18 mouse cellular contexts compared by ENCODE assay signal in genomic region chr11:103095801-103096200, GRCm38 (mm10). TPM values are rescaled to one million over a fixed set of nuclear protein-coding genes. Genes with fewer than 3 reads are reported as not detected.
DNase-seq lines count a peak whose midpoint lies in the region; ATAC-seq and TF ChIP-seq lines count a peak whose summit lies in the region.
"Had no signal": no experiment of that assay in that cellular context is flagged by ENCODE, and none has a peak within 500 bp of the region (broad histone marks: within the 10 kb centered on the region; RNA-seq: fewer than 3 reads in every experiment).

No protein-coding gene starts in this region.

- in situ Hi-C loops in CH12.LX (cut with MboI; ENCODE audit: low pct_ligation_motif_present, low pct_unique_long_range_greater_than_20kb, low sequenced_read_pairs), result no loop called here

- TF ChIP-seq RAD21 in CH12.LX (IDR thresholded peaks at IDR 0.05; ENCODE audit: low read depth, low read length), result no peak

- peaks cover 75% of the 10 kb centered on the region for H3K4me1 ChIP-seq in heart, embryonic 15.5 days (replicated peaks)
- peaks cover 46 to 68% of the 10 kb centered on the region in 2 experiments for H3K4me1 ChIP-seq in CH12.LX (ENCODE audit: control insufficient read depth in 1 of 2, insufficient read depth in 2 of 2)
- peaks cover 12% of the 10 kb centered on the region for H3K4me1 ChIP-seq in ES-Bruce4 (ENCODE audit: control insufficient read depth, insufficient read depth, low read length)
- H3K4me1 ChIP-seq: forebrain, embryonic 15.5 days had no signal

- TF ChIP-seq POLR2A in CH12.LX (IDR thresholded peaks at IDR 0.05; ENCODE audit: low read depth, low read length), result no peak
- no peak for TF ChIP-seq POLR2A in ES-Bruce4 (IDR thresholded peaks at IDR 0.05; ENCODE audit: insufficient read depth, low read length)

- dilution Hi-C loops in CH12.LX (cut with MboI; ENCODE audit: extremely low pct_ligation_motif_present, extremely low pct_unique_long_range_greater_than_20kb, low sequenced_read_pairs), result no loop called here

- H3K4me3 ChIP-seq in heart, embryonic 15.5 days, result no peak overlapping the region
- no peak overlapping the region for H3K4me3 ChIP-seq in CH12.LX (replicated peaks in 1 of 3; ENCODE audit: low read depth in 2 of 3, low read length in 2 of 3, poor library complexity in 1 of 3)
- H3K4me3 ChIP-seq in ES-Bruce4 (ENCODE audit: low read depth, low read length), result no peak overlapping the region
- H3K4me3 ChIP-seq: erythroblast, embryonic 14.5 days; forebrain, embryonic 15.5 days; hindbrain, embryonic 15.5 days; kidney, embryonic 15.5 days had no signal

- TF ChIP-seq CTCF in CH12.LX (conservative IDR thresholded peaks at IDR 0.05 in 1 of 2, IDR thresholded peaks at IDR 0.05 in 1 of 2; ENCODE audit: low read depth in 2 of 2, low read length in 2 of 2) (no peak), ES-Bruce4 (IDR thresholded peaks at IDR 0.05; ENCODE audit: low read depth, low read length) (no peak)

- intact Hi-C loops in heart, postnatal 14 days (cut with DNase I), result no loop called here

- no peak overlapping the region for H3K4me2 ChIP-seq in heart, embryonic 15.5 days
- no peak overlapping the region for H3K4me2 ChIP-seq in CH12.LX (ENCODE audit: insufficient read depth, low read depth, poor library complexity, severe bottlenecking)
- H3K4me2 ChIP-seq: forebrain, embryonic 15.5 days; hindbrain, embryonic 15.5 days; kidney, embryonic 15.5 days had no signal

- peak; percentile 89 for DNase-seq in heart, adult 11 months
- DNase-seq in heart, postnatal 14 days, result no peak
- no peak for DNase-seq in heart, adult 18-20 months
- no peak for DNase-seq in CH12.LX (ENCODE audit: extremely low read depth)
- DNase-seq: adrenal gland, postnatal 10 days; cerebellum, adult 18-20 months; cerebellum, postnatal 14 days; embryo, embryonic 11 days; gastrocnemius, postnatal 14 days; kidney, adult 2 months had no signal

- H3K9ac ChIP-seq in heart, embryonic 15.5 days, result no peak overlapping the region
- H3K9ac ChIP-seq in CH12.LX (ENCODE audit: insufficient read depth, low read depth), result no peak overlapping the region
- no peak overlapping the region for H3K9ac ChIP-seq in ES-Bruce4 (ENCODE audit: low read depth, poor library complexity, severe bottlenecking)
- H3K9ac ChIP-seq: embryonic facial prominence, embryonic 15.5 days; forebrain, embryonic 15.5 days; hindbrain, embryonic 15.5 days; kidney, embryonic 15.5 days had no signal

- H3K36me3 ChIP-seq in heart, embryonic 15.5 days, result no peaks in the 10 kb centered on the region
- H3K36me3 ChIP-seq in CH12.LX (replicated peaks in 1 of 2; ENCODE audit: control insufficient read depth in 1 of 2, insufficient read depth in 1 of 2, low read length in 1 of 2), result peaks cover 3 to 30% of the 10 kb centered on the region in 2 experiments
- H3K36me3 ChIP-seq in ES-Bruce4 (ENCODE audit: control insufficient read depth, insufficient read depth, low read length, poor library complexity, severe bottlenecking), result no peaks in the 10 kb centered on the region
- H3K36me3 ChIP-seq: embryonic facial prominence, embryonic 15.5 days; forebrain, embryonic 15.5 days; hindbrain, embryonic 15.5 days; kidney, embryonic 15.5 days had no signal

- H3K79me2 ChIP-seq in CH12.LX (replicated peaks; ENCODE audit: control insufficient read depth, extremely low read depth, insufficient read depth, poor library complexity, severe bottlenecking), result peaks cover 23% of the 10 kb centered on the region

- H3K27me3 ChIP-seq in heart, embryonic 15.5 days, result no peaks in the 10 kb centered on the region
- no peaks in the 10 kb centered on the region for H3K27me3 ChIP-seq in CH12.LX (replicated peaks)
- no peaks in the 10 kb centered on the region for H3K27me3 ChIP-seq in ES-Bruce4 (ENCODE audit: control insufficient read depth, insufficient read depth, low read length, poor library complexity, severe bottlenecking)

- ATAC-seq in heart, embryonic 15.5 days (replicated peaks; ENCODE audit: insufficient number of reproducible peaks, insufficient read depth, low FRiP score, low read depth), result no peak
- ATAC-seq: forebrain, embryonic 15.5 days; intestine, embryonic 16.5 days had no signal

- WGBS in heart, embryonic 15.5 days, result 55% methylated on average over 6 of the region's 6 CpGs

- H3K27ac ChIP-seq in heart, embryonic 15.5 days, result peak overlapping the region; percentile 97
- H3K27ac ChIP-seq in CH12.LX (ENCODE audit: insufficient read depth, low read depth) (peak overlapping the region; percentile 99), ES-Bruce4 (ENCODE audit: insufficient read depth, low read length) (0 out of 2 replicates have a peak overlapping the region, but pooled peaks have one; percentile 12)
- H3K27ac ChIP-seq: forebrain, embryonic 15.5 days; hindbrain, embryonic 15.5 days had no signal

- H3K9me3 ChIP-seq in heart, embryonic 15.5 days (replicated peaks), result no peaks in the 10 kb centered on the region
- H3K9me3 ChIP-seq in CH12.LX (replicated peaks; ENCODE audit: low read length) (no peaks in the 10 kb centered on the region), ES-Bruce4 (replicated peaks; ENCODE audit: control insufficient read depth, insufficient read depth, low read length, poor library complexity, severe bottlenecking) (no peaks in the 10 kb centered on the region)
- H3K9me3 ChIP-seq: embryonic facial prominence, embryonic 15.5 days; forebrain, embryonic 15.5 days; hindbrain, embryonic 15.5 days; kidney, embryonic 15.5 days had no signal

- TF ChIP-seq EP300 in CH12.LX (IDR thresholded peaks at IDR 0.05; ENCODE audit: low read length), result no peak
- TF ChIP-seq EP300 in ES-Bruce4 (IDR thresholded peaks at IDR 0.05; ENCODE audit: insufficient read depth, low read depth, low read length), result no peak

TF ChIP-seq in CH12.LX, 34 proteins besides CTCF, POLR2A, EP300 and RAD21:
- TF ChIP-seq TCF12 (IDR thresholded peaks at IDR 0.05; ENCODE audit: low read depth, low read length), result no peak
- TF ChIP-seq ZC3H11A (IDR thresholded peaks at IDR 0.05; ENCODE audit: low read depth, low read length), result no peak
- no peak for TF ChIP-seq UBTF (IDR thresholded peaks at IDR 0.05; ENCODE audit: low read depth, low read length)
- TF ChIP-seq HCFC1 (IDR thresholded peaks at IDR 0.05; ENCODE audit: low read depth, low read length), result no peak
- no peak for TF ChIP-seq JUN (IDR thresholded peaks at IDR 0.05; ENCODE audit: insufficient read depth, low read depth, low read length)
- TF ChIP-seq MEF2A (IDR thresholded peaks at IDR 0.05; ENCODE audit: borderline replicate concordance, low read depth, low read length), result no peak
- TF ChIP-seq RCOR1 (conservative IDR thresholded peaks at IDR 0.05; ENCODE audit: low read depth, low read length), result no peak

RNA-seq across cellular contexts. Expression of gene Plcd3, which starts 5.7 kb away (rescaled TPM):
- 10 to 100 TPM; 19.4 to 20.9 TPM for total RNA-seq in heart, postnatal 14 days (2021)
- 11.0 and 11.8 TPM in 2 replicates for polyA plus RNA-seq in heart, embryonic 15.5 days (2015; fragmentation: Nextera tagmentation; extraction: Ambion mirVana)
- 10 to 100 TPM; 11.0 to 14.5 TPM for total RNA-seq in heart, adult 18-20 months (2021)
- total RNA-seq in CH12.LX (2012; rRNA removed) (24.3 and 27.4 TPM in 2 replicates), CH12.LX (2014; rRNA removed) (6.3 and 7.1 TPM in 2 replicates)
- polyA plus RNA-seq in CH12.LX (2012; ENCODE audit: insufficient read length, low read depth) (9.7 and 11.3 TPM in 2 replicates), ES-Bruce4 (2011; ENCODE audit: insufficient read depth, insufficient read length, low read depth, missing spikeins) (14.7 and 17.5 TPM in 2 replicates)

RNA-seq across cellular contexts. Expression of gene Acbd4, which starts 5.7 kb away (rescaled TPM):
- total RNA-seq in heart, postnatal 14 days (2021), result 10 to 100 TPM; 30.5 to 34.5 TPM
- polyA plus RNA-seq in heart, embryonic 15.5 days (2015; fragmentation: Nextera tagmentation; extraction: Ambion mirVana), result 18.5 and 23.7 TPM in 2 replicates
- total RNA-seq in heart, adult 18-20 months (2021), result 10 to 100 TPM; 28.6 to 41.4 TPM
- total RNA-seq in CH12.LX (2012; rRNA removed), result 60.9 and 62.6 TPM in 2 replicates
- total RNA-seq in CH12.LX (2014; rRNA removed), result 50.2 and 51.4 TPM in 2 replicates
- polyA plus RNA-seq in CH12.LX (2012; ENCODE audit: insufficient read length, low read depth), result 68.4 and 75.1 TPM in 2 replicates
- polyA plus RNA-seq in ES-Bruce4 (2011; ENCODE audit: insufficient read depth, insufficient read length, low read depth, missing spikeins), result 15.0 and 19.4 TPM in 2 replicates

RNA-seq across cellular contexts. Expression of gene Hexim1, which starts 20.2 kb away (rescaled TPM):
- total RNA-seq in heart, postnatal 14 days (2021), result 10 to 100 TPM; 18.5 to 20.4 TPM
- 2.6 and 3.0 TPM in 2 replicates for polyA plus RNA-seq in heart, embryonic 15.5 days (2015; fragmentation: Nextera tagmentation; extraction: Ambion mirVana)
- 10 to 100 TPM; 20.0 to 21.5 TPM for total RNA-seq in heart, adult 18-20 months (2021)
- total RNA-seq in CH12.LX (2012; rRNA removed) (25.9 and 38.9 TPM in 2 replicates), CH12.LX (2014; rRNA removed) (16.4 and 20.2 TPM in 2 replicates)
- polyA plus RNA-seq in CH12.LX (2012; ENCODE audit: insufficient read length, low read depth) (50.4 and 51.8 TPM in 2 replicates), ES-Bruce4 (2011; ENCODE audit: insufficient read depth, insufficient read length, low read depth, missing spikeins) (17.2 and 20.1 TPM in 2 replicates)

RNA-seq across cellular contexts. Expression of gene Hexim2, which starts 36.4 kb away (rescaled TPM):
- 1 to 10 TPM; 1.8 to 3.3 TPM for total RNA-seq in heart, postnatal 14 days (2021)
- 5.5 and 6.4 TPM in 2 replicates for polyA plus RNA-seq in heart, embryonic 15.5 days (2015; fragmentation: Nextera tagmentation; extraction: Ambion mirVana)
- 1 to 10 TPM; 1.6 to 1.7 TPM for total RNA-seq in heart, adult 18-20 months (2021)
- total RNA-seq in CH12.LX (2012; rRNA removed) (31.4 and 33.3 TPM in 2 replicates), CH12.LX (2014; rRNA removed) (28.8 and 33.0 TPM in 2 replicates)
- polyA plus RNA-seq in CH12.LX (2012; ENCODE audit: insufficient read length, low read depth) (27.0 and 31.6 TPM in 2 replicates), ES-Bruce4 (2011; ENCODE audit: insufficient read depth, insufficient read length, low read depth, missing spikeins) (1.7 and 4.5 TPM in 2 replicates)

Comparison
In these comparisons a context has a peak if more than half of its experiments do, and no peak if none do; other contexts are left out.
1. H3K27ac ChIP-seq: peak in every context shown above with its lines; median percentile 99 in CH12.LX; 97 in heart, embryonic 15.5 days; 12 in ES-Bruce4.